Mouse (Mus musculus) gastrocnemius, adult 2 months (tissue): ENCODE results near the gene Psmd13. TPM values are rescaled to one million over a fixed set of nuclear protein-coding genes. Genes with fewer than 3 reads are reported as not detected.

Experiments used
- DNase-seq: peaks from one replicate; pipeline ENCODE4 v3.0.0; 2022
- H3K27ac ChIP-seq: fragments of 200-600 bp; 2 replicates; pipeline ENCODE4 v1.8.1; 2022; ENCODE audit warnings: mild to moderate bottlenecking
- H3K4me3 ChIP-seq: fragments of 200-600 bp; 2 replicates; pipeline ENCODE4 v1.8.1; 2022; ENCODE audit warnings: mild to moderate bottlenecking, moderate library complexity
- CTCF ChIP-seq: fragments of 200-600 bp; IDR thresholded peaks from 2 replicates; pipeline ENCODE4 v1.8.1; 2022; ENCODE audit warnings: antibody characterized with exemption, mild to moderate bottlenecking, moderate library complexity
- intact Hi-C: fragments of 180-260 bp; cut with DNase I; formaldehyde crosslinking; loops from one replicate; pipeline ENCODE4 v1.15.1; 2025
- total RNA-seq, 2 experiments: library from RNA; stranded (reverse); gene quantifications; 2 replicates each; pipeline ENCODE4 v1.2.3; 2021

The Psmd13 gene
- total RNA-seq, 2 experiments from 2014 or later, result 84.5 to 89.3 TPM

GRCm38 (mm10) chr7:140900220-140900619 is 18.5 kb downstream of the Psmd13 start, which contains the start of gene Cox8b:
Cox8b (minus strand) TSS chr7:140900446.
- Histone ChIP-seq H3K27ac (peak within 1 kb of the TSS; percentile 97), H3K4me3 (peak within 1 kb of the TSS; percentile 75)
- peak; percentile 87 for DNase-seq
- no peak for TF ChIP-seq CTCF
- intact Hi-C loops, result loop anchor here (5.0 kb wide), 1 partner anchor 272 kb away; the partner anchor contains the start of gene Rnh1

GRCm38 (mm10) chr7:140902036-140902875 is 20.5 kb downstream of the Psmd13 start:
- DNase-seq, result peak; percentile 90
- intact Hi-C loops, result loop anchor here (2.0 to 5.0 kb wide), 3 partner anchors 21 to 270 kb away; partner anchors contain the start of genes Bet1l, Gm45785, Psmd13 and Ric8a
- Histone ChIP-seq H3K4me3 (peak overlapping the region; percentile 4; the same call in 1 of the 2 replicates), H3K27ac (peak overlapping the region; percentile 97)
- no peak for TF ChIP-seq CTCF

- intact Hi-C loops, result loop anchor here (1.0 to 5.0 kb wide), 4 partner anchors 22 to 269 kb away; partner anchors contain the start of genes Bet1l, Gm45785, Psmd13 and Ric8a
- peak; percentile 84 for DNase-seq
- TF ChIP-seq CTCF, result peak; percentile 97
- Histone ChIP-seq H3K27ac (peak overlapping the region; percentile 97), H3K4me3 (no peak overlapping the region)
Measured at GRCm38 (mm10) chr7:140903212-140903611, 21.4 kb downstream of the Psmd13 start.

- no peak for DNase-seq
- Histone ChIP-seq H3K4me3 (no peak overlapping the region), H3K27ac (no peak overlapping the region)
- intact Hi-C loops, result loop anchor here (2.0 to 5.0 kb wide), 2 partner anchors 53 to 102 kb away; no protein-coding TSS in a partner anchor
- TF ChIP-seq CTCF, result no peak
Measured at GRCm38 (mm10) chr7:140905642-140906081, 23.9 kb downstream of the Psmd13 start.

- no peak overlapping the region for H3K4me3 ChIP-seq
- no peak for DNase-seq
- H3K27ac ChIP-seq, result no peak overlapping the region
- intact Hi-C loops, result loop anchor here (2.0 to 5.0 kb wide), 2 partner anchors 52 to 100 kb away; no protein-coding TSS in a partner anchor
- TF ChIP-seq CTCF, result no peak
Measured at GRCm38 (mm10) chr7:140907131-140907530, 25.4 kb downstream of the Psmd13 start.

GRCm38 (mm10) chr7:140907697-140908096 is 25.9 kb downstream of the Psmd13 start:
- TF ChIP-seq CTCF, result peak; percentile 37
- DNase-seq, result no peak
- intact Hi-C loops, result loop anchor here (1.0 to 5.0 kb wide), 3 partner anchors 51 to 141 kb away; no protein-coding TSS in a partner anchor
- H3K27ac ChIP-seq, result no peak overlapping the region
- H3K4me3 ChIP-seq, result no peak overlapping the region

DNA sequence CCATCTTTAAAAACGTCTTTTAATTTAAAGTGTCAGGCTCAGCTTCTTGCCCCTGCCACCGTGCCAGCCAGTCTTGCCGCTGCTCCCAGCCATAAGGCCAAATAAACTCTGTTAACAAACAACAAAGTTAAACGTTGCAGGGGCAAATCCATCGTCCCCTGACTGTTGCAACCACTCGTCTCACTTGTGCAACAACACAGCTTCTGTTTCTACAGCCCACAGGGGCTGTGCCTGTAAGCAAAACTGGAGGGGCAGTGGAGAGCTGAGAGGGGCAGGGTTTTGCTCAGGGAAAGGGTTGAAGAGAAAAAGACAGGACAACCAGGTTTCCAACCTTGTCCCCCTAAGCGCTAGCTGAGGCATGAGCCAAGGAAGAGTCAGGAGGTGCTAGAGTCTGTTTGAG is 26.4 kb downstream of the Psmd13 start:
- no peak for TF ChIP-seq CTCF
- intact Hi-C loops, result loop anchor here (1.0 to 5.0 kb wide), 2 partner anchors 99 to 140 kb away; no protein-coding TSS in a partner anchor
- Histone ChIP-seq H3K27ac (no peak overlapping the region; the same call in 1 of the 2 replicates), H3K4me3 (no peak overlapping the region; the same call in 1 of the 2 replicates)
- DNase-seq, result no peak

DNA sequence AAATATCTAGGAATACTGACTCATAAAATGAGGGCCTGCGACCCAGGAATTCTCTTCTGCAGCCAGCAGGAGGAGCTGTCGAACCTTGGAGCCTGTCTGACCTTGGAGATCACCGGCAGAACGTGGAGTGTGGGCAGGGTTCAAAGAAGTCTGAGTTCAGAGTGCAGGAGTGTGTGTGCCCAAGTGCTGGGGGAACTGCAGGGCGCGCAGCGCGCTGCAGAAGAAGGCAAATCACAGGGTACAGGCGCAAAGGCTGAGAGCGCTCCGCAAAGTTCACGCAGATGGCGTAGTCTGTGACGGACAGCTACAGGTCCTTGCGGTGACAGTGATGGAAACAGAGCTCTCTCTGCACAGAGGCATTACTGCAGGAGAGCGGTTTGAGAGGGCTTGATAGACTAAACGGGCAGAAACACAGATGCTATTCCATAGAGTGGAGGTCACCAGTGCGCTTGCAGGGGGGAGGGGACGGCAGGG is 26.9 kb downstream of the Psmd13 start:
- DNase-seq, result peak; percentile 80
- H3K4me3 ChIP-seq, result peak overlapping the region; percentile 73
- peak overlapping the region; percentile 63 for H3K27ac ChIP-seq
- peak; percentile 89 for TF ChIP-seq CTCF
- intact Hi-C loops, result loop anchor here (1.0 to 5.0 kb wide), 2 partner anchors 99 to 140 kb away; no protein-coding TSS in a partner anchor

- no peak overlapping the region for H3K27ac ChIP-seq
- no peak overlapping the region for H3K4me3 ChIP-seq
- intact Hi-C loops, result no loop called here
- no peak for TF ChIP-seq CTCF
- no peak for DNase-seq
Measured at GRCm38 (mm10) chr7:140912293-140912692, 30.5 kb downstream of the Psmd13 start.

DNA sequence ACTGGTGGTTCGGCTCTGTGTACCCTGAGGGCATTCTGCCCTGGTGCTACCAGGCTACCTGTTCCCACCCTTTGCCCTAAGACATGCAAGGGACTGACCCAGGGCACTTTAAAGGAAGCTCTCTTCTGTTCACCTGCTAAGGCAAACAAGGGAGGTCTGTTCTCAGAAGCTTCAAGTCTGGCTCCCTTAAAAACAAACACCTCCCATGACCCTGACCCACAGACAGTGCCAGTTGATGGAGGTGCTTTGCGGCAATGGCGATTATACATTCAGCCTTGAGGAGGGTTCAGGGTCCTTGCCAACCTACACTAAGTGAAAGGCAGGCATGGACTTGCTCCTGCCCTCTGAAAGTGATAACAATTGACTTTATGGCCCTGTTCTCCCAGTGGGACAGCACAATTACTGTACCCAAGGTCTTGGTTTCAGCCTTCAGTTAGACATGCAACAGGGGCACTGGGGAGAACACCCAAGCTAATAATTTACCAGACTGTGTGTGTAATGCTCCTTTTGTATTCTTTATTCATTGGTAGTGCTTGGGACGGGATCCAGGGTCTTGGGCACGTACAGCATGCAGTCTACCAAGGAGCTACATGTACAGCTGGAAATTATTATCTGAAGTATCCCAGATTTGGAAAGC is 31.2 kb downstream of the Psmd13 start:
- TF ChIP-seq CTCF, result no peak
- no peak for DNase-seq
- intact Hi-C loops, result no loop called here
- no peak overlapping the region for H3K27ac ChIP-seq
- no peak overlapping the region for H3K4me3 ChIP-seq

- intact Hi-C loops, result no loop called here
- H3K27ac ChIP-seq, result no peak overlapping the region
- no peak overlapping the region for H3K4me3 ChIP-seq
- TF ChIP-seq CTCF, result no peak
- no peak for DNase-seq
Measured at GRCm38 (mm10) chr7:140914031-140914690, 32.4 kb downstream of the Psmd13 start.

GRCm38 (mm10) chr7:140919911-140920310 is 38.1 kb downstream of the Psmd13 start:
- TF ChIP-seq CTCF, result no peak
- Histone ChIP-seq H3K27ac (no peak overlapping the region), H3K4me3 (no peak overlapping the region)
- no peak for DNase-seq
- intact Hi-C loops, result no loop called here
